9 mouse cellular contexts compared by ENCODE assay signal in the genomic region with DNA sequence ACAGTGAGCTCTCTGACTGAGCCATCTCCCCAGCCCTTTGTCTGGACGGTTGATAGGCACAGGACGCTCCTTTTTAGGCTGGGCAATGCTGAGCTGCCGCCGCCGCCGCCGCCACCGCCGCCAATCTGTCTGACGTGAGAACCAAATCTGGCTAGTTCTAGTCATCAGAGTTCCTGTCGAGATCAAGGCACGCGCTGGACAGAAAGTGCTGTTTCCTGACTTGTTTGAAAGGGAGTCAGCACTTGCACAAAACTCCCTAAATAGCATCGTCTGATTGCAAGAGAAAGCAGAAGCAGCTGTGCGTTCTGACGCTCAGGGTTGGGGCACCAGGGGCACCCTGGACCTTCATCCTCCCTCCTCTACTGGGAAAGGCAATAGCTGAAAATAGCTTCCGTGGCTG.
DNase-seq lines count a peak whose midpoint lies in the region; ATAC-seq lines count a peak whose summit lies in the region.
"Had no signal": no experiment of that assay in that cellular context is flagged by ENCODE, and none has a peak within 500 bp of the region (broad histone marks: within the 10 kb centered on the region; RNA-seq: fewer than 3 reads in every experiment).

No protein-coding gene starts in this region.

- H3K27me3 ChIP-seq in heart, embryonic 10.5 days (ENCODE audit: insufficient read depth, poor library complexity, severe bottlenecking), result no peaks in the 10 kb centered on the region
- H3K27me3 ChIP-seq in liver, embryonic 15.5 days, result peaks cover 9% of the 10 kb centered on the region; the same call in 1 of the 2 replicates
- H3K27me3 ChIP-seq in splenic B cell, adult 2 months (ENCODE audit: control insufficient read depth, insufficient read depth, low read length, poor library complexity, severe bottlenecking), result no peaks in the 10 kb centered on the region
- H3K27me3 ChIP-seq in intestine, embryonic 15.5 days (replicated peaks), result no peaks in the 10 kb centered on the region
- H3K27me3 ChIP-seq: Patski had no signal

- no peak overlapping the region for H3K4me2 ChIP-seq in liver, embryonic 15.5 days
- H3K4me2 ChIP-seq in intestine, embryonic 15.5 days (replicated peaks), result no peak overlapping the region

- H3K4me3 ChIP-seq in heart, embryonic 10.5 days, result peak overlapping the region; percentile 16; the same call in 1 of the 2 replicates
- no peak overlapping the region for H3K4me3 ChIP-seq in liver, embryonic 15.5 days (replicated peaks)
- H3K4me3 ChIP-seq in intestine, embryonic 15.5 days (replicated peaks), result no peak overlapping the region

- 27% methylated on average over 17 of the region's 17 CpGs for WGBS in heart, embryonic 10.5 days
- WGBS in liver, embryonic 15.5 days (ENCODE audit: insufficient replicate concordance), result 16% methylated on average over 17 of the region's 17 CpGs
- WGBS in intestine, embryonic 15.5 days, result 72% methylated on average over 17 of the region's 17 CpGs

- 0 out of 2 replicates have a peak, but pooled peaks cover 3% of the 10 kb centered on the region for H3K9me3 ChIP-seq in heart, embryonic 10.5 days
- H3K9me3 ChIP-seq in liver, embryonic 15.5 days (replicated peaks), result no peaks in the 10 kb centered on the region
- no peaks in the 10 kb centered on the region for H3K9me3 ChIP-seq in intestine, embryonic 15.5 days

- no peak for ATAC-seq in liver, embryonic 15.5 days (ENCODE audit: insufficient read depth)
- ATAC-seq in intestine, embryonic 15.5 days, result no peak
- ATAC-seq: Patski had no signal

- H3K36me3 ChIP-seq in heart, embryonic 10.5 days, result no peaks in the 10 kb centered on the region
- H3K36me3 ChIP-seq in liver, embryonic 15.5 days (replicated peaks), result no peaks in the 10 kb centered on the region
- no peaks in the 10 kb centered on the region for H3K36me3 ChIP-seq in splenic B cell, adult 2 months (ENCODE audit: control insufficient read depth, insufficient read depth, low read length, poor library complexity, severe bottlenecking)
- no peaks in the 10 kb centered on the region for H3K36me3 ChIP-seq in intestine, embryonic 15.5 days

- no peak overlapping the region for H3K9ac ChIP-seq in liver, embryonic 15.5 days
- H3K9ac ChIP-seq in intestine, embryonic 15.5 days, result no peak overlapping the region

- peaks cover 48% of the 10 kb centered on the region for H3K4me1 ChIP-seq in heart, embryonic 10.5 days
- H3K4me1 ChIP-seq in liver, embryonic 15.5 days (replicated peaks), result peaks cover 13% of the 10 kb centered on the region
- 0 out of 2 replicates have a peak, but pooled peaks cover 6% of the 10 kb centered on the region for H3K4me1 ChIP-seq in intestine, embryonic 15.5 days (replicated peaks)

- H3K27ac ChIP-seq in heart, embryonic 10.5 days, result peak overlapping the region; percentile 85
- peak overlapping the region; percentile 46; the same call in 1 of the 2 replicates for H3K27ac ChIP-seq in liver, embryonic 15.5 days (replicated peaks)
- H3K27ac ChIP-seq in intestine, embryonic 15.5 days, result no peak overlapping the region

- peak; percentile 44 for DNase-seq in kidney, postnatal 10 days
- no peak for DNase-seq in kidney, adult 11 months
- peak; percentile 58 for DNase-seq in ZHBTc4 (ENCODE audit: low read depth, low spot score)
- DNase-seq in heart, embryonic 10.5 days (ENCODE audit: low spot score), result peak; percentile 84
- peak; percentile 57 for DNase-seq in splenic B cell, adult 2 months (ENCODE audit: low read depth, low spot score)
- DNase-seq in adrenal gland, postnatal 4 days (ENCODE audit: low spot score in 2 of 2), result no peak

Comparison
In these comparisons a context has a peak if more than half of its experiments do, and no peak if none do; other contexts are left out.
1. DNase-seq: peak in kidney, postnatal 10 days (single experiment), ZHBTc4 (single experiment), heart, embryonic 10.5 days (single experiment) and splenic B cell, adult 2 months (single experiment); none in kidney, adult 11 months (single experiment) and adrenal gland, postnatal 4 days (0 of 2).